Mouse (Mus musculus): Measurements from ENCODE around the gene Ttc7.
"Not testable (repeated sequence)": the region's sequence is repeated elsewhere in the genome, so short reads cannot be mapped to it uniquely, and the experiment has no call there.

Gene Ttc7

GRCm38 (mm10) chr17:87286481-87287143 lies 3.9 kb downstream of the Ttc7 start:
- DNase-seq (ENCODE audit: low spot score), result no peak

DNA sequence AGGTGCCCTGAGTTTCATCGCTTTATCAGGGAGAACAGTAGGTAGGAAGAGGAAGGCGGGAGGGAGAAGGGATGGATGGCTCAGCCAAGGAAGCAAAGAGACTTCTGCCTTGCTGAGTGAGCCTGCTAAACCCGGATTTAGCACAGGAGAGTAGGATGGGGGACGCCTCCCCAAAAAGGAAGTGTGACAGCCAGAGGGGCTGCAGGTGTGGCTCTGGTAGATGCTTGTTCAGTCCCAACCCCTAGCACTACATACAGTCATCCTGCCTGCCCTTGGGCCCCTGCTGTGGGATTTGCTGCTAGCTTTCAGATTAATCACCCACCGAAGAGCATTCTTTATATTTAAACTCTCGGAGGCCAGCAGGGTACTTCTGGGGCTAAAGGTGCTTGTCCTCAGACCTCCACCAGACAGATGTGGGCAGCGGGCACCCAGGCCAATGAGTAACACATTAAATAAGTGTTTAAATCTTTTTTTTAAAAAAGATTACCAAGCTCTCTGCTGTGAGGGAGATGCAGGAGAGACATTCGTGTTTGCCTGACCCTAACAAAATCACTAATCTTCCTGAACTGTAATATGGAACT lies 4.6 kb downstream of the Ttc7 start:
- DNase-seq (ENCODE audit: low spot score), result no peak

GRCm38 (mm10) chr17:87288131-87288530 lies 5.4 kb downstream of the Ttc7 start:
- no peak for DNase-seq (ENCODE audit: low spot score)

GRCm38 (mm10) chr17:87289367-87289766 lies 6.7 kb downstream of the Ttc7 start:
- DNase-seq (ENCODE audit: low spot score), result no peak

DNA sequence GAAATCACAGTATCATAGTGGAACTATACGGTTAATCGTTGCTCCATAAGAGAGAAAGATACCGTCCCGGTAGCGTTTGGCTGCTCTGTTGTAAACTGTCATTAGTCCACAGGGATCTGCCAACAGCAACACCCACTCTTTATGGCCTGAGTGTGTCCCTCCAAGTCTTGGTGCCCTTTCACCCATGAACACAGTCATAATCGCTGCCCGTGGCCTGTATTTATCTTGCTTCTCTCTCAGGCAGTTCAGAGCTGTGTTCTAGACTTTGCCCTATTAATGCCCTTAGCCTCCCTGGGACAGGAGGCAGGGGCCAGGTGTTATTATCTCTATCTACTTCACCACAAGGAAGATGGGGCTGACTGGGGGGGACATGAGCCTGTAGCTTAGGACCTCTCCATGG lies 8.4 kb downstream of the Ttc7 start:
- no peak for DNase-seq (ENCODE audit: low spot score)

- no peak for DNase-seq (ENCODE audit: low spot score)
These were observed 9.1 kb downstream of the Ttc7 start for GRCm38 (mm10) chr17:87291782-87292181.

GRCm38 (mm10) chr17:87293125-87293524 lies 10.4 kb downstream of the Ttc7 start:
- no peak for DNase-seq (ENCODE audit: low spot score)

- no peak for DNase-seq (ENCODE audit: low spot score)
These were observed 13.1 kb downstream of the Ttc7 start for GRCm38 (mm10) chr17:87295738-87296137.

- DNase-seq (ENCODE audit: low spot score), result not testable (repeated sequence)
These were observed 14.0 kb downstream of the Ttc7 start for GRCm38 (mm10) chr17:87296701-87297100.

- no peak for DNase-seq (ENCODE audit: low spot score)
These were observed 16.3 kb downstream of the Ttc7 start for GRCm38 (mm10) chr17:87298944-87299343.

- DNase-seq (ENCODE audit: low spot score), result no peak
These were observed 17.7 kb downstream of the Ttc7 start for GRCm38 (mm10) chr17:87300340-87300739.

GRCm38 (mm10) chr17:87301607-87302006 lies 18.9 kb downstream of the Ttc7 start:
- DNase-seq (ENCODE audit: low spot score), result not testable (repeated sequence)

DNA sequence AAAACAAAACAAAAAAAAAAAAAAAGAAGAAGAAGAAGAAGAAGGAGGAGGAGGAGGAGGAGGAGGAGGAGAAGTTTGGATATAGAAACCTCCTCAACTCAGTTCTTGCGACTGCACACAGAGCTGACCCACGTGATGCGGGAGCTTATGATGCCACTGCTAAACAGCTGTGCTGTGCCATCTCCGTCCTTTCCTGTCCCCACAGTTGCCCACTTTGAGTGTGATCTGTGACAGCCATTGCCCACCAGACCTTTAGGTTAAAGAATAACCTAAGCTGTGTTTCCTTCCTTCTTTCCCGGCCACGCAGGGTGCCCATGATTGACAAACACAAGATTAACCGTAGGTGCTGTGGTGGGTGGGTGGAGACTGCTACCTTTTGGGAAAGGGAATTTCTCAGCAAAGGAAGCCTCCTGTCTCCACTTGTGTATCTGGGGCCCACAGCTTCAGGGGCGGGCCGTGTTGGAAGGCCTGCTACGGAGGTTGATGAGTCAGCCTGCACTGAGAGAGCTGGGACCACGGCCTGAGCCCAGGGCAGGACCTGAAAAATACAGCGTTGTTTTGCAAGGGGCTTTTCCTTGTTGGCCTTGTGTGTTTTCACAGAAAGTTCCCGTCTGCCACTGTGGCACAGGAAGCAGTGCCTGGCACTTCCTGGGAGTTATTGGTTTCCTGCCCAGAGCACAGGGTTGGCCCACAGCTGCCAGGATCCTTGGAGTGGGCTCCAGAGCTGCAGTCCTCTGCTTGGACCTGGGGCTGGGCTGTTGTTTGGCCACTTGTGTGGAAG lies 19.5 kb downstream of the Ttc7 start:
- peak; percentile 36 for DNase-seq (ENCODE audit: low spot score)

DNA sequence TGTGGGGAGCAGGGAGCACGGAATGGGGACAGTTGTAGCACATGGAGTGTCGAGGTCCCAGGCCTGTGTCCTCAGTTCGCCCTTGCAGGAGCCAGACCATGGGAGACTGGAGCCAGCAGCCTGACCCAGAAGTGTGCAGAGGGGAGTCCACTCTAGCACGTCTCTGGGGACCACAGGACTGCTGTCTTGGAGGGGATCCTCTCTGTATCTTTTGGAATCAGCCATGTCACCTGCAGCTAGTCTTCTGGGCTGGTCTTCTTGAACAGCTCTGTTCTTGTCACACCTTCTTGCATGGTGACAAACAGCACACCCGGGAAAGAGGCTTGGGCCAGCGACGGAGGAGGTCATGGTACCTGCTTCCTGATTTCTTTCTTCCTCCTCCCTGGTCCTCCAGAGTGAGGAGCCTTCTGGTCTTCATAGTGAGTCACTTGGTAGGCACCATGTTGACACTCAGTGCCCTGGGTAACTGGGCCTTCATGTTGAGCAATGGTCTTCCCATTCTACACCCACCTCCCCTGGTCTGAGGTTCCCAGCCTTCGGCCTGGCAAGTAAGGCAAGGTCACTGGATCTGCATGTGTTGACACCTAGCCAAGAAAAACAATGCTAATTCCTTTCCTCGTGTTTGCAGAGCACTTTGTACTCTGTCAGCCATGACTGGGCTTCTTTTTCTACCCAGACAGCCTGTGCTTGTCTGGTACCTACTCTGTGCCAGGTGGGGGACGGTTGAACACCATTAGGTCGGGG lies 21.6 kb downstream of the Ttc7 start:
- no peak for DNase-seq (ENCODE audit: low spot score)

- no peak for DNase-seq (ENCODE audit: low spot score)
These were observed 22.4 kb downstream of the Ttc7 start for GRCm38 (mm10) chr17:87305065-87305464.

GRCm38 (mm10) chr17:87306746-87307145 lies 24.1 kb downstream of the Ttc7 start:
- no peak for DNase-seq (ENCODE audit: low spot score)

- no peak for DNase-seq (ENCODE audit: low spot score)
These were observed 26.5 kb downstream of the Ttc7 start for GRCm38 (mm10) chr17:87309073-87309788.

DNA sequence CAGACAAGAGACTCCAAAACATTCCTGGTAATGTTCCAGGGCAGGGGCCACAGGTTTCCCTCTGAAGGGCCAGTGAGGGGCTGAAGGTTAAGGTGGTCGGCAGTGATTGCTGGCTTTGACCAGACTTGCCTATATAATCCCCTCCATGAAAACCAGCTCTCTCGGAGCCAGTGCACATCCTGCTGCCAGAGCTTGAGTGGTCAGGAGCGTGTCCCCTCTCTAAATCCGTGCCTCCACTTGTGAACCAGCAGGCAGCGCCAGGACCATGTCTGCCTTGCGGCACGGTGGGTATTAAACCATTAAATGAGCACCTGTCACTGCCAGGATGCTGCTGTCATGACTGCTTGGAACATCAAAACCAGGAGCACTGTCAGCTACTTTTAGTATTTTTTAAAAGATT lies 27.8 kb downstream of the Ttc7 start:
- DNase-seq (ENCODE audit: low spot score), result no peak

DNA sequence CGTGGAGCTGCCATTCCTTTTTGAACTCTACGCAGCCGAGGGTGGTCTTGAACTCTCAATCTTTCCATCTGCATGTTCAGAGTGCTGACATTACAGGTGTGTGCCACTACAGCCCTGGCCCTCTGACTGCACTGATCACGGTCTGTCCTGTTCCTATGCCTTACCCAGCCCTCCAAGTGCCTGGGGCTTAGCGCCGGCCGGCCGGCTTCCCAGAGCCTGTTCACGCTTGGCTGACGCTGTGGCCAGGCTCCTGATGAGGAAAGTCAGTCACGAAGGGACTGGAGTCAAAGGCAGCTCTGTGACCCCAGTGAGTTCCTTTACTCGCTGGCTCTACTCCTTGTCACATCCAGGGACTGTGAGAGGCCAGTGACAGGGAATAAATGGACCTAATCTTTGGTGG lies 29.7 kb downstream of the Ttc7 start:
- no peak for DNase-seq (ENCODE audit: low spot score)

- no peak for DNase-seq (ENCODE audit: low spot score)
These were observed 30.5 kb downstream of the Ttc7 start for GRCm38 (mm10) chr17:87312924-87313870.

DNA sequence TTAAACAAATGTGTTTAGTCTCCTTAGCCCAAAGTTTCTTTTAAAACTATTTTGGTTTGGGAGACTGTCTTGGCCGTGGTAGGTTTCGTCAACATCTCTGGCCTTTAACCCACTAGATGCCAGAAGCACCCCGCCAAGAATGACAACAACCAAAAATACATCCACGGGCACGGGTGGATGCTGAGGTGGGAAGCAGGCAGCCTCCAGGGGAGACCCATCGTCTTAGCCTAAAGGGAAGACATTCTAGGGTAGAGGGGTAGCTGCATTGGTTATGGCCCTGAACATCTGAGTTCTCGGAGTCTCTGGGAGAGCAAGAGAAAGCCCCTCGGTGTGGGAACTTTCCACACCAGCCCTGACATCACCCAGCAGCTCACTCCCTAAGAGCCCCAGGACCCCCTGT lies 31.4 kb downstream of the Ttc7 start:
- no peak for DNase-seq (ENCODE audit: low spot score)
